Mouse (Mus musculus) megakaryocyte, adult 5-6 weeks (primary cell): ENCODE data around the gene Nras. TPM values are rescaled to one million over a fixed set of nuclear protein-coding genes. Genes with fewer than 3 reads are reported as not detected.

Experiments
- ATAC-seq: 2 replicates; pipeline ENCODE4 v1.8.0; 2016; ENCODE audit warnings: mild to moderate bottlenecking, inconsistent platforms; ENCODE audit not compliant: poor library complexity, severe bottlenecking
- total RNA-seq, 2 experiments: library from RNA; stranded (forward) in 1 of 2; stranded (reverse) in 1 of 2; fragments of 153-499, 151-499 nt in 1 of 2; fragments of 221-1000, 200-1000 nt in 1 of 2; gene quantifications; 2 replicates each; pipeline versions ENCODE4 v1.2.3 to v1.2.4; 2015 to 2017

Nras gene
- total RNA-seq, 2 experiments from 2014 or later: 58.3 to 75.9 TPM

- peak; percentile 18; the same call in 1 of the 2 replicates for ATAC-seq
Measured at GRCm38 (mm10) chr3:103091753-103092152, 33.7 kb downstream of the Nras start.

GRCm38 (mm10) chr3:103098662-103099061 is 40.6 kb downstream of the Nras start:
- ATAC-seq: no peak

GRCm38 (mm10) chr3:103099667-103100066 is 41.6 kb downstream of the Nras start:
- ATAC-seq: no peak

DNA sequence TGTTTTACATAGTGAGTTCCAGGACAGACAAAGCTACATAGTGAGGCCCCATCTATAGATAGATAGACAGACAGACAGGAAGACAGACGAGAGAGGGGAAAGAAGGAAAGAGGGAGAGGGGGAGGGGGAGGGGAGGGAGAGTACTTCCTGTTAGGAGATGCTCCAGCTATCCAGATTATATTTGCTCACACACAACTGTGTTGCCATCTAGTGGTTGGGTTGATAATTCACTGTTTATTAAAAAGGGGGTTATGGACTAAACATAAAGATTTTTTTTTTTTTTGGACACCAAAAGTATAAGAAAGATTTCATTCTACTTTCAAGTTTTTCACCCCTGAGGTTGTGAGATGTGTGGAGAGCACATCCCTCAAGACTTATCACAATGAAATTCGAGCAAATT is 42.6 kb downstream of the Nras start:
- no peak for ATAC-seq

DNA sequence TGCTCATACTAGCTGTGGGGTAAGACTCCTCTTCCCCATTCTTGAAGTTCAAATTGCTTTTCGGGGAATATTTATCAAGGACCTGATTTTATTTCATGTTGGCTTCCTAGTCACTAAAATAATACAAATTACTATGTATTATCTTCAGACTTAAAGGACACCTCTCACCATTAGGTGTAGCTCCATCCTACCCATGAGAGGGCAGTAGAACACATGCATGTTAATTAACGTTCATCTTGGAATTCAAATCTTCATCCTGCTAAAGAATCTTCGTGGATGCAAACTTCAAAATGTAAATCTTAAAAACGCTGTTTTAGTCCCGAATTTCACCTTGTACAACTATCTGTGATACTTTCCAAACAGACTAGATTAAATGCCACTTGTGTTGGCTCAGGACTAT is 43.1 kb downstream of the Nras start:
- no peak for ATAC-seq

- ATAC-seq: peak; percentile 36
Measured at GRCm38 (mm10) chr3:103101909-103102308, 43.8 kb downstream of the Nras start.

DNA sequence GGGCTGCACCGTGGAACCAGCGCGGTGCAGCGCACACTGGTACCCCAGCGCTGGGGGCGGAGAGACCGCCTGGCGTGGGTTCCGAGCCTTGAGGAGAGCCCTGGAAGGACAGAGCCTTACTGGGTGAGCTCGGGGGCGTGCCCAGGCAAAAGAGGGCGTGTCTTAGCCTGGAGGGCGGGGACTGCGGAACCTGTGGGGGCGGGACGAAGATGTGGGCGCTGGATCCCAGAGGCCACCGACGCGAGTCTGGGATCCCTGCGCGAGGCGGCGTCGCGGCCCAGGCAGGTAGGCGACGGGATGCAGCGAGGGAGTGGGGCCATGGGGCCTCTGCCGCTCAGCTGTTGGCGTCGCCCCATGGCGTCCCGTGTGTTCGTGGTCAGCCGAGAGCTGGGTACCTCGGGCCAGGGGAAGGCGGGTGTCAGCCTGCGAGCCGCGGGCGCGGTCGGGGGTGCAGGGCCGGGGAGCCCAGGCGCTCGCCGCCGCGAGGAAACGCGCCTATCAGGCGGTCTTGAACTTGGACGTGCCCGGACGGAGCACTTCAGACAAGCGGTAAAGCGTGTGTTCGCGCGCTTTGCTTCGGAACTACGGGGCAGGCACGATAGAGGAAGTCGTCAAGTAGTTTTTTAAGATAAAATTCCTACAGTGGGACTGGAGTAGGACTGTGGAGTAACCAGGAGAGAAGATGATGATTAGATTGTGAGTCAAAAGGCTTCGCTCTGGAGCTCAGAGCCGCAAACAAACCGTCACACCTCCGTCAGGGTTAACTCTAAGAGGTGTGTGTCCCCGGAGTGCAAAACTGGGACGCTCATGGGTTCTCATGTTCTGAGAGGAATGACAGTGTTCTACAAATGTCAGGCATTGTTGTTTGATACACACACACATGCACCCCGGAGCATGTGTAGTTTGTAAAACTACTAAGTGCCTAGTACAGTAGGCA is 44.6 kb downstream of the Nras start, which contains the start of gene Dennd2c:
Gene Dennd2c, plus strand, starts transcription at position 151 of the 937 bp plus-strand sequence.
- ATAC-seq: peak; percentile 94

DNA sequence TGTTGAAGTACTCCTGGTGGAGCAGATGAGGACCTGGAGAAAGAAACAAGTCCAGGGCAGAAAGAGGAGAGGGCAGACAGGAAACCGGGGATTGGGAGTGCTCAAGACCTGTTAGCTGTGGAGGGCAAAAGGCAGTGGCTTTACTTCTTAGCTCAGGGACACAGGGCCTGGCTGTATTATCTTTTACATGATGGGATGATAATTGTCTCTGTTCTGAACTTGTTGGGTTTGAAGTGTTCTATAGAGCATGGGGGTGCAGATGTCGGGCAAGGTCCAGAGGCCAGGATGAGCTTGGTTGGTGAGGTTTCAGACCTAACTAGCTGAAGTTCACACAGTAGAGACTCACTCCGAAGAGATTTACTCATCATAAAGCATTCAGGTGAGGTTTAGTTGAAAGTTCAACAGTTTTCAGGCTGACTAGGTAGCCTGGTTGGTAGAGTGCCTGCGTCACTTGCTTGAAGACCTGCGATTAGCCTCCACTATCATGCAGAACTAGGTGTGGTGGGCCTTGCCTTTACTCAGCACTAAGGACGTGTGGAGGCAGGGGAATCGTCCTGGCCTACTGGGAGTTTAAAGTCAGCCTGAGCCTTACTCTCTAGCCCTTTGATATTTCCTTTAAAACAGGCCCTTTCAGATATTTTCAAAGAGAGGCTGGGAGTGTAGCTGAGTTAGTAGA is 49.6 kb downstream of the Nras start:
- ATAC-seq: no peak

GRCm38 (mm10) chr3:103112216-103112615 is 54.1 kb downstream of the Nras start:
- ATAC-seq: peak; percentile 91

Other genes starting within 250 kb of the Nras start
- gene Sycp1, start 122.2 kb upstream of the Nras start, total RNA-seq (2015): not detected in 2 replicates
- gene Sycp1, start 122.2 kb upstream of the Nras start, total RNA-seq (2017): not detected in 2 replicates
- gene Nr1h5, start 94.2 kb upstream of the Nras start, total RNA-seq (2015): not detected in 2 replicates
- not detected in 2 replicates for gene Nr1h5, start 94.2 kb upstream of the Nras start, total RNA-seq (2017)
- 62.6 and 75.0 TPM in 2 replicates for gene Sike1, start 62.6 kb upstream of the Nras start, total RNA-seq (2015)
- gene Sike1, start 62.6 kb upstream of the Nras start, total RNA-seq (2017): 65.9 and 74.4 TPM in 2 replicates
- gene Csde1, start 37.9 kb upstream of the Nras start, total RNA-seq (2015): 231 and 262 TPM in 2 replicates
- gene Csde1, start 37.9 kb upstream of the Nras start, total RNA-seq (2017): 467 and 491 TPM in 2 replicates
- gene Ampd1, start 15.7 kb downstream of the Nras start, total RNA-seq (2015): not detected in 2 replicates
- gene Ampd1, start 15.7 kb downstream of the Nras start, total RNA-seq (2017): 0.44 TPM in 1 of 2 replicates, not detected in the other
- gene Dennd2c, start 44.3 kb downstream of the Nras start, total RNA-seq (2015): 3.4 and 5.0 TPM in 2 replicates
- gene Dennd2c, start 44.3 kb downstream of the Nras start, total RNA-seq (2017): 5.3 and 6.9 TPM in 2 replicates
- gene Bcas2, start 113.4 kb downstream of the Nras start, total RNA-seq (2015): 83.8 and 85.1 TPM in 2 replicates
- gene Bcas2, start 113.4 kb downstream of the Nras start, total RNA-seq (2017): 100 and 117 TPM in 2 replicates
- 88.5 and 89.6 TPM in 2 replicates for gene Trim33, start 221.0 kb downstream of the Nras start, total RNA-seq (2015)
- gene Trim33, start 221.0 kb downstream of the Nras start, total RNA-seq (2017): 42.5 and 47.5 TPM in 2 replicates